Mouse (Mus musculus) frontal cortex, postnatal 14 days (tissue): ENCODE measurements around the gene Hectd2.

Experiments used
- DNase-seq, 2 experiments: peaks; one replicate each; pipeline ENCODE4 v3.0.0; 2022; ENCODE audit warnings: low spot score in 2 of 2

Gene Hectd2

GRCm38 (mm10) chr19:36554046-36554784 is at the start of gene Hectd2:
Gene Hectd2 (plus strand): TSS chr19:36554639.
- DNase-seq, result peak; percentile 55 to 66

- no peak for DNase-seq
Observed at GRCm38 (mm10) chr19:36504716-36505115, 49.7 kb upstream of the Hectd2 start.

GRCm38 (mm10) chr19:36511305-36511704 is 43.1 kb upstream of the Hectd2 start:
- no peak for DNase-seq

DNA sequence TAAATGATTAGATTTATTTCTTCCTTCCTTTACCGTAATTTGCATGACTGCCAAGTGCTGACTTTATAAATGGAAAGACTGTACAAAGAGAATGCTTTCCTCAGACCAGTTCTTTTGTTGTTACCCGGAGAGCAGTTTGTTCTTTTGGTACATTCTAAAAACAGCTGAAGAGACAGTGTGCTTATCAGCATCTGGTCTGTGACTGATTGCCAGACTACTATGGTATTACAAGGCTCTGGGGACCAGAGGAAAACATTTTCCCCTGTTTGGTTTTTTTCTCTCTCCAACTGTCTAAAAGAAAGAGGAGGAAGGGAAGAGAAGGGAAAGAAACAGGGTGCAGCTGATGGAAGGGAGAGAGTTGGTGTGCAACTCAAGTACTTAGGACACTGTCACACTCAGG is 36.0 kb upstream of the Hectd2 start:
- DNase-seq, result no peak

DNA sequence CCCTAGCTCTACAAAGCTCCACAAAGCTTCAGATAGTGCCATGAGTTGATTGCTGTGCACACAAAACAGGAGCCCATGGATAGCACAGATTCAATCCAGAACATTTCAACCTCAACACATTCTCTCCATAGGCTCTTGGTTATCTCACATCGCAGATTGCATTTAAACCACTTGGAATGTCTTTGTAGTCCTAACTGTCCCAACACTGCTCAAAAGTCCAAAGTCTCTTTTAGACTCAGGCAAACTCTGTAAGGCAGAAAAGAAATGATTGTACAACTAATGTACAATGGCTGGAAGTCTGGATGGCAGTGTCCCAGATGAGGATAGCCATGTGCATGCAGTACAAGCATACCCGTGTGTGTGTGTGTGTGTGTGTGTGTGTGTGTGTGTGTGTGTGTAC is 32.9 kb upstream of the Hectd2 start:
- DNase-seq, result no peak

GRCm38 (mm10) chr19:36522558-36523195 is 31.8 kb upstream of the Hectd2 start:
- DNase-seq, result no peak

DNA sequence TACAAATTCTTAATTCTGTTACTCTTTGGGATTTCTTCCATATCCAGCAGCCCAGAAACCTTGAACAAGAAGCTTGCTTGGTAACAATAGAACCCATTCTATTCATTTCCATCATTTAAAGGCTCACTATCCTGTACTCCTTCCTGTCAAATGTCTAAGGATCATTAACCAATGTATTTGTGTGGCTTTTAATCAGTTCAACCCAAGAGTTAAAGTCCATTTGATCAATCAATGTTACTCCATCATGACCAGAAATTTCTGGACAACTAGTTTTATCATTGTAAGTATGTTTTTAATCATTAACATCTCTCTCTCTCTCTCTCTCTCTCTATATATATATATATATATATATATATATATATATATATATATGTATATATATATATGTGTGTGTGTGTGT is 29.4 kb upstream of the Hectd2 start:
- DNase-seq, result no peak

GRCm38 (mm10) chr19:36533082-36533481 is 21.4 kb upstream of the Hectd2 start:
- no peak for DNase-seq

GRCm38 (mm10) chr19:36534011-36534765 is 20.3 kb upstream of the Hectd2 start:
- DNase-seq, result no peak

GRCm38 (mm10) chr19:36534766-36535140 is 19.7 kb upstream of the Hectd2 start:
- DNase-seq, result peak; percentile 33

DNA sequence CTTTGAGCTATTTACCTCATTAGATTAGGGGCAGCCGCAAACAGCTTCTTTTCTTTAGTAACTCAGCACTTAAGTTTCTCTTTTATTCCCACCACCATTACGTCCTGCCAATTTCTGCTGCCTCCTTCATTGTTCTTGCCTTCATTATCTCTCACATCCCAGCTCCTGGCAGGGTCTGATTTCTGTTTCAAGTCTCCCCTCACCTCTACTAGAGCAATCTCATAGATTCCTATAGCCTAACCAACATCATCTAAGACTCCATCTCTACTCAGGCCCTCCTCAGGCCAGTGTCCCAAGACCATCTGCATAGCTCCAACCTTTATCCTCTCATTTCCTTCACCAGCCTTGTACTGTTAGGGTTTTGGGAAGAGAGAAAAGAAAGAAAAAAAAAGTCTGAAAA is 19.3 kb upstream of the Hectd2 start:
- DNase-seq, result no peak

- DNase-seq, result no peak
Observed at GRCm38 (mm10) chr19:36535878-36536277, 18.6 kb upstream of the Hectd2 start.

DNA sequence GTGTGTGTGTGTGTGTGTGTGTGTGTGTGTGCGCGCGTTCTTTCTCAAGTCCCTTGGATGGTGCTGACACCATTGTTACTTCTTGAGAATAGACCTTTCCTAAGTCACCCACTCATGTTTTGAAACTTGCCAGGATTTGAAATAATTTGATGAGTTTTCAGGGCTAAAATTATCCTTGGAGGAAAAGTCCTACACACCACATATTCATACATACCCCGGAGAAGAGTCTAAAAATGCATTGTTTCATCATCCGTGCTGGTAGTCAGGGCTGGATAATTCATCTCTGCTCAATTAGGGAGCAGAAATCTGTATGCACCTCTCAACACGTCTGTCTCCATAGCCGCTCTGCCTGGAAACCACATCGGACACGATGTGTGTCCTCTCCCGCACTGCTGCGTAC is 17.5 kb upstream of the Hectd2 start:
- no peak for DNase-seq

- DNase-seq, result no peak
Observed at GRCm38 (mm10) chr19:36538528-36538927, 15.9 kb upstream of the Hectd2 start.

- DNase-seq, result no peak
Observed at GRCm38 (mm10) chr19:36539311-36539710, 15.1 kb upstream of the Hectd2 start.

- DNase-seq, result no peak
Observed at GRCm38 (mm10) chr19:36540012-36540606, 14.3 kb upstream of the Hectd2 start.

DNA sequence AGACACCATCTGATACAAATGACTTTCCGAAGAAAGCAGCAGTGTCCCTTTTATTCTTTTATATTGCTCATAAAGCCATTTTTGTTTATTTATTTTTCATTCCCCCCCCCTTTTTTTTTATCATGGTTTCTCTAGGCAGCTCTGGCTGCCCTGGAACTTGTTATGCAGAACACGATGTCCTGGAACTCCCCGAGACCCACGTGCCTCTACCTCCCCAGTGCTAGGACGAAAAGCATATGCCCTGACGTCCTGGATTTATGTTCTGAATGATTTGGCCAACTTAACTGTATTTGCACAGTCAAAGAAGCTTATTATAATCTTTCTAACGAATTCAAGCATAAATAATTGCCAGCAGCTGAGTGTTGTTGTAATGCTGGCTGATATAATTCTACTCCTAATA is 13.7 kb upstream of the Hectd2 start:
- no peak for DNase-seq

GRCm38 (mm10) chr19:36553561-36554045 is 836 bp upstream of the Hectd2 start:
- DNase-seq, result no peak

GRCm38 (mm10) chr19:36554785-36555595 is 551 bp downstream of the Hectd2 start:
- peak in 1 of 2 experiments; percentile 45 for DNase-seq

- no peak for DNase-seq
Observed at GRCm38 (mm10) chr19:36559331-36559730, 4.9 kb downstream of the Hectd2 start.

DNA sequence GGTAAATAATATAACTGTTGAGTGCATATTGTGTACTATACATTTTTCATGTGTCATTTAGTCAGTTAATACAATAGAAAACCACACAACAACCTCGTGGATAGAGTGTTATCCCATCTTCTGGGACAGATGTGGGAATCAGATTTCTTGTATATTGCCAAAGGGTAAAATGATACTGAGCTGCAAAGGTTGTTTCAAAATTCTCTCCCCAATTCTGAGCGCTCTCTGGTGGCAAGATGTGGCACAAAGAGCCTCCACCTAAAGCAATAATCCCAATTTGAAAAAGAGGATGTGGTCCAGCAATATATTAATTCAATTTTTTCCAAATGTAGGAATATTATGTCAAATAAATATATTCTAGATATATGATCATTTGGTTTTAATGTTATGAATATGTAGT is 5.7 kb downstream of the Hectd2 start:
- DNase-seq, result no peak
